Mouse (Mus musculus): ENCODE measurements around the gene Vac14.

Vac14 gene

GRCm38 (mm10) chr8:110717131-110717530 is 98.7 kb downstream of the Vac14 start:
- DNase-seq (ENCODE audit: low spot score in 2 of 2), result no peak

DNA sequence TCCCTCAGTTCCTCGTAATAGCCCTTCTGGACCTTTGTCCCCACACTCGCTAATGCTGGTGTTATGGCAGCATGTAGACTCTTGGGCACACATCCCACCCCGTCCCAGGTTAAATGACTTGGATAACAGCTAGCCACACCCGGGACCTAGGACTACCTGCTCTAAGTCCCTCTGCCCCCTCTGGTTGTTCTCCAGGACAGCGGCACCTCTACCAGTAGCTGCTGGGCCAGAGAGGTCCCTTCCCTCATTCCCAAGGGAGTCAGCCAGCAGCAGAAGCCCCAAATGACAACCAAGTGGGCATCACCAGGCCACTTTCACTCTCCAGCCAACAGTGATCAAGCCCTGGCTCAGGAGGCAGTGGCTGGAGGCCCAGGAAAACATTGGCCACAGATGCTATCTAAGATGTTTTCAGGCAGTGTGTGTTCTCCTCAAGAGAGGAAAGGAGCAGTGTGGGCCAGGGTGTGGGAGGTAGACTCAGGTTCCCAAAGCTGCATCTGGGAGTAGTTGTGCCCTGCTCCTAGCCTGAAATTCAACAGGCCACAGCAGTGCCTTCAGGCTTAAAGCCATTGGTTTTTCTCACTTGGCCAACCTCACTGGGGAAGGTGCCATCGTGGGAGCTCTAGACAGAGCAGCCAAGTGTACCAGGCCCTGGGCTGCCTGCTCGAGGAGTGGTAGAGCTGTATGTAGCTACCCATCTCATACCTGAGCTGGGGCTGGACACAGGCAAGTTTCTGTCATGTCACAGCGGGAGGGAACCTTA is 100.0 kb downstream of the Vac14 start:
- no peak for DNase-seq (ENCODE audit: low spot score in 2 of 2)

GRCm38 (mm10) chr8:110718969-110719670 is 100.7 kb downstream of the Vac14 start:
- no peak for DNase-seq (ENCODE audit: low spot score in 2 of 2)

GRCm38 (mm10) chr8:110719898-110720653 is 101.7 kb downstream of the Vac14 start:
- DNase-seq (ENCODE audit: low spot score in 2 of 2), result no peak

- DNase-seq (ENCODE audit: low spot score in 2 of 2), result no peak
Measured at GRCm38 (mm10) chr8:110720685-110721598, 102.6 kb downstream of the Vac14 start, which contains the start of gene Mtss1l. Gene Mtss1l (plus strand): TSS chr8:110721476.

- no peak for DNase-seq (ENCODE audit: low spot score in 2 of 2)
Measured at GRCm38 (mm10) chr8:110721606-110722413, 103.4 kb downstream of the Vac14 start.

DNA sequence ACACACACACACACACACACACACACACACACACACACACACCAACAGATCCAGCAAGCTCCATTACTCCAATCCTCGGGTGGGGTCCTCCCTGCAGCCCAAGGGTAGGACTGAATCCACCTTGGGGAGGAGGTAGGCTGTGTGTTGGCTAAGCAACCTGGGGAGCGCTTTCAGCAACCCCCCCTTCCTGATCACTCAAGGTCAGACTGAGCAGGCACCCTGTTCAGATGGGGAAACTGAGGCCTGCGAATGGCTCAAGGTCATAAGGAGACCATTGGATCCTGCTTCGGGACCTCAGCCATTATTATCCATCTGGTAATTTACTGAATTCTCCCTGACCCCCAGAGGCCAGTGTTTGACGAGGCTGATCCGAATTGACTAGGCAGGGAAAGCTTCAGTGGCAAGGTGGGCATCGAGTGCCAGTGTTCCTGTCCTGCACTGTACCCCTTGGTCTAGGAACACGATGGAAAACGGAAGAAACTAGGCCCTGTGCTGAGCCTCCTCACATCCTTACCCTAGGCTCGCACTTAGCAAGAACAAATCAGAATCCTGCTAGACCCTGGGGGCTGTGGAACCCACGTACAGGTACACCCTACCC is 104.1 kb downstream of the Vac14 start:
- DNase-seq (ENCODE audit: low spot score in 2 of 2), result no peak

GRCm38 (mm10) chr8:110724493-110724892 is 106.1 kb downstream of the Vac14 start:
- DNase-seq (ENCODE audit: low spot score in 2 of 2), result no peak

DNA sequence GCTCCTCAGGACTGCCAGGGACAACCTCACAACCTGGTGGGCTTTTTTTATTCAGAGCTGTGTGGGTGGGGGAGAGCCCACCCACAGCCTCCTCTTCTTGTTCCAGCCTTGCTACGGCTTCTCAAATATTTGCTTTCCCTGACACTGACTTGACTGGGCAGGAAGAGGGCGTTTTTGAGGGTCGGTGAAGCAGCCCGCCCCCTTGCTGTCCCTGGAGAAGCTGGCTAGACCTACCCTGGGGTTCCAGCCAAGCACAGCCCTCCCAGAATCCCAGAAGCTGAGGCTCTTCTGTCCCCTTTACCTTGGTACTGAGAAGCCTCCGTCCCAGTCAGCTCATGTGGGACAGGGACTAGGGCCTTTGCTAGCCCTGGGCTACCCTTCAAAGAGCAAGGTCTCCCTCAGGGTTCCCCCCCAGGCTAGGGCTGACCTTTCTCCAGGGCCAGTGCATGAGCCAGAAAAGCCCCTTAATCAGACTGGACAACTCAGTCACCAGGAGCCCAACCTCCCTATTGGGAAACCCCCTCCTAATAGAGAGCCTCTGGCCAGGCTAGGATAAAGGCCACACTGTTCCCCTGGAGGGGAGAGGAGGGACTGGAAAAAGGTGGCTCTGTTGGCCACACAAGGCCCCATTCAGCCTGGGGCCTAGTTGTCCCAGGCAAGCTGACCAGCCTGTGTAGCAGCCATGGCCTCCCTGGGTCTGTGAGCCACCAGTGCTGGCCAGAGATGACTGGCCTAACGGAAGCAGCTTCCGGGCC is 106.9 kb downstream of the Vac14 start:
- no peak for DNase-seq (ENCODE audit: low spot score in 2 of 2)

DNA sequence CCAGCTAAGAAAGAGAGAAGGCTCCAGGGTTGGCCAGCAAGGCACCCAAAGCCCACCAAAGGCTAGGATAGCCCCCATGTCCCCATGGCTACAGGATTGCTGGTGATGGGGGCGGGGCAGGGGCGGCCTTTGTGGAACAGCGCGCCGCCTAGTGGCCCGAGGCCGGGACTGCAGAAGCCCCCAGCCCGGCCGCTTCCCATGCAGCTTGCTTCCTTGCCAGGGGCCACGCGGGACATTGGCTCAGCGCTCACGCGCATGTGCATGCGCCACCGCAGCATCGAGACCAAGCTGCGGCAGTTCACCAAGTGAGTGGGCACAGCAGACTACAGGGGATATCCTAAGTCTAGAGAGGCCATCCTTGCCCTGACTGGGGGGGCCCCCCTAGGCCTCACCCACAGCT is 108.5 kb downstream of the Vac14 start:
- DNase-seq (ENCODE audit: low spot score in 2 of 2), result peak in 1 of 2 experiments; percentile 19

DNA sequence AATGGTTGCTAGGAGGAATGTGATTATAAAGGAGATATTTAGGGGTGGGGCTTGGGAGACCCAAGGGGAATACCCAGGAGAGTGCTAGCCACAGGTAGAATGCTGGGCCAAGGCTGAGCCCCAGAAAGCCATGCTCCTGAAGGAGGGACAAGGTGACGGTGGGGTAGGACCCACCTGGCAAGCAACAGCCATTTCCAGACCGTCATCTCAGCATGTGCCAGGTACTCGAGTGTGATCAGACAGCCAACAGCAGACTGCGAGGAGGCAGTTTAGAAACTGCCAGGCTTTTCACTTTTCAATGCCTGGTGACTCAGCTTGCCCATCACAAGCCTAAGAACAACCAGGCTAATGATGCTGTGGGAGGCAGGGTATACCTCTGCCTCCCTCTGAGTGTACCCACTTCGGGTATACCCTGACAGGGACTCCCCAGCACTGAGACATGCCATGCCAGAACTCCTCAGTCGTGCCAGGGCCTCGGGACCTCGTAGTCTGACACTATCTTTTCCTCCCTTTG is 113.0 kb downstream of the Vac14 start:
- DNase-seq (ENCODE audit: low spot score in 2 of 2), result no peak

DNA sequence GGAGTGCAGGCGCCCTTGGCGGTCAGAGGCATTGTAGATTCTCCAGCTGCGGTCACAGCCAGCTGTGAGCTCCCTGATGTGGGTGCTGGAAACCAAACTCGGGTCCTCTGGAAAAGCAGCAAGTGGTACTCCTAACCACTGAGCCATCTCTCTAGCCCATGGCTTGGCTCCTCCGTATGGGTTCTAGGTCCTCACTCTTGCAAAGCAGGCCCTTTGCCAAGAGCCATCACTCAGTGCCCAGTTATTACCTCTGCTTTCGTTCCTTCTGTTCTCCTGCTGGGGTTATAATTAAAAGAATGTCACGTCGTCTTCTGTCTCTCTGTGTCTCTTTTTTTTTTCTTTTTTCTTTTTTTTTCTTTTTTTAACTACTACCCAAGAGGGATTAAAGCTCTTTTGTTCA is 114.7 kb downstream of the Vac14 start:
- DNase-seq (ENCODE audit: low spot score in 2 of 2), result no peak

GRCm38 (mm10) chr8:110738591-110739195 is 120.3 kb downstream of the Vac14 start:
- no peak for DNase-seq (ENCODE audit: low spot score in 2 of 2)

DNA sequence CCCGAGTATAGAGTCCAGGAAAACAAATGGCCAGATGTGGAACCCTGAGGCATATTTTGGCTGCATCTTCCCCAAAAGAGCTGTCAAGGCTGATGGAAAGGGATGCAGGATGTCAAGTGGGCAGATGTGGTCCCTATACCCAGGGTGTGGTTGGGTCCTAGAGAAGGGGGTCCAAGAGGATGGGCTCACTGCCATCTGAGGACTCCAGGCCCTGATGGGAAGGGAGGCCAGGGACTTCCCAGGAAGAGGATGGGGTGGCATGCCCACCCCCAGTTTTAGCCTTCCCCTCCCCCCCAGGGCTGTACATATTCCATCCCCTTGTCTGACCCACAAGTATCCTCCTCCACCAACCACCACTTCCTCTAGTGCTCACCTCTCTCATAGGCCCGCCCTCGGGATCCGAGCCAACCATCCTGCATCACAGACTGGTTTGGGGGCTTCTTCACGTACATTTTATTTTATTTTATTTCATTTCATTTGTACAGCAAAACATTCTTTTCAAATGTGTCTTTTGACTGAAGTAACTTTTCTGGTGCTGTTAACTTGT is 122.3 kb downstream of the Vac14 start:
- no peak for DNase-seq (ENCODE audit: low spot score in 2 of 2)

DNA sequence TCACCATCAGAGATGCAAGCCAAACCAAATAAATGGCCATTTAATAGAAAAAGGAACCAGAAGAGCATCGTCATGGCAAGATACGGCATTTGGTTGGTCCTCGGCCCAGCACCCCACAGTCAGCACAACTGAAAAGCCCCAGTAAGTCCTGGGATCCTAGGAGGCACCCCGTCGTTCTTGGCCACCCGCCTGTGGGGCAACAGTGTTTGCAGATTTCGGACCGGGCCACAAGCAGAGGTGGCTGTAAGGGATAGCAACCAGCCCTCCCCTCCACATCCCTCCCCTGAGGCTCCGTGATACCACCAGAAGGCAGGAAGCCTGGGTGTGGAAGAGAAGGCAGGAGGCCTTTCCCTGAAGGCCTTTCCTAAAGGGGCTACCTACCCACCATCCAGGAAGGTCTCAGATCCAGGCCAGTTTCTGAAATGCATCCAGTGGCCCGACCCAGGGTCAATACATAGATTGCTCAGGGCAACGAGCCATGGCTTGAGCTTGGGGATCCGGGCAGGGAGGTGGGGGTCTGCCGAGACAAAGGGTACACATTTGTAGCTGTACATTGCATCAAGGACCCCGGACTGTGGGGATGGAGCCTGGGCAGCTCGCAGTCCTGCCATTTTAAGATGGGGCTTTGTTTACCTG is 123.5 kb downstream of the Vac14 start:
- DNase-seq (ENCODE audit: low spot score in 2 of 2), result no peak

GRCm38 (mm10) chr8:110742452-110742818 is 124.0 kb downstream of the Vac14 start:
- DNase-seq (ENCODE audit: low spot score in 2 of 2), result no peak

- DNase-seq (ENCODE audit: low spot score in 2 of 2), result no peak
Measured at GRCm38 (mm10) chr8:110745162-110745561, 126.8 kb downstream of the Vac14 start.

DNA sequence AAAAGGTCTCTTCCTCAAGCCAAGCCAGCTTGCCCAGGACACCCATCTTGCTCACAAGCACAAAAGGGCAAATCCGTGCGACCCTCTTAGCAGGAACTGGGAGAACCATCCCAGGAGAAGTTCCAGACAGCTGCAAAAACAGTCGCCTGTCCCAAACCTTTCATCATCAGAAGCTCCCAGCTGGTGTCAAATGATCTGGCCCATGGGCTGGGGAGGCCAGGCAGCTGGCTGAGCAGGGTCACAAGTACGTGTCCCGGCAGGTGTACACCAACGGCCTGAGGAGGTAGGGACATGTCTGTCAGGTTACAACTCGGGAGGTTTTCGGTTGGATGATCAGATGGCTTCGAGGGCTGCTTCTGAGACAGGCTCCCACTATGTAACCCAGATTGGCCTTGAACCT is 128.3 kb downstream of the Vac14 start:
- DNase-seq (ENCODE audit: low spot score in 2 of 2), result no peak

Measured in spleen, postnatal 14 days (tissue).